8 mouse cellular contexts compared by ENCODE assay signal in the genomic region with DNA sequence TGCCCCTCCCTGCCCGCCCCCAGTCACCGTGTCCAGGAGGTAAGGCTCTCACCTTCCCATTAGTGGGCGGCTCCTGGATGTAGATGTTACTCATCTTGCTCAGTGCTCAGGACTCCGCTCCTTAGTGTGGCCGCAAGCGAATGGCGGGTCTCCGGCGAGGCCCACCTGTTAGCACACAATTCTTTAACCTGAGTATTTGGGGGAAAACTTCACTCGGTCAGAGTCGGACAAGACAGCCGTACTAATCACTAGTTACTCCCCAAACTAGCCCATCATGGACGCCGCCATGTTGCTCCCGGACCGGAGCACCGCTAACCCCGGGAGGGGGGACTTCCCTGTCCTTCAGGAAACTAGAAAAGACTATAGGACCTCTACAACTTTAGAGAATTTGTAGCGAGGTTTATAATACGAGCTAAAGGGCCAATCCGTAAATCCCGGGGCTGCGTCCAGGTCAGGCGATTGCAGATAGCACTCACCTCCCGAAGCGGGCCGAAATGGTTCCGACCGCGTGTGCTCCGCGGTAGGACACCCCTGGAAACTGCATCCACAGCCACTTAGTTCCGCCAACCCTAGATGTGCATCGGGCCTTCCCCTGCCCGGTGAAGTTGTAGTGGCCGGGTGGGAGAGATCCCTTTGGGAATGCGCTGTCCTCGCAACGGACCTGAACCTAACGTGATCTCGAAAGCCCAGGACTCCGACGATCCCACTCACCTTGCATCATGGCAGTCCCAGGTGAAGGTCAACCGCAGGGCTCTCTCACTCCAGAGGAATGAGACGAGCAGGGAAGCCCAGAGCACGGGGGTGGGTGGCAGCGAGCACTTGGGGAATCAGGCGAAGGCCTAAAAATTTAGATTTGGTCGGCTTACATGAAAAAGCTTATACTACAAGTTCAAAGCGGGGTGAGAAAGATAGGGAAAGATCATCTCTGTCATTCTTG. TPM values are rescaled to one million over a fixed set of nuclear protein-coding genes. Genes with fewer than 3 reads are reported as not detected.
DNase-seq lines count a peak whose midpoint lies in the region; ATAC-seq and TF ChIP-seq lines count a peak whose summit lies in the region.

Gene Cwc27, minus strand, starts transcription at position 508 of the 937 bp plus-strand sequence.

- peak within 1 kb of the TSS; percentile 84 for H3K4me3 ChIP-seq in forebrain, embryonic 10.5 days
- peak within 1 kb of the TSS; percentile 73 for H3K4me3 ChIP-seq in heart, embryonic 15.5 days
- peak within 1 kb of the TSS; percentile 83 to 86 for H3K4me3 ChIP-seq in liver, embryonic 14.5 days (ENCODE audit: insufficient read depth in 1 of 2, low read depth in 2 of 2, low read length in 2 of 2)
- peak within 1 kb of the TSS; percentile 74 for H3K4me3 ChIP-seq in neural tube, embryonic 11.5 days (ENCODE audit: low read depth, low read length)
- H3K4me3 ChIP-seq in stomach, postnatal 0 days (ENCODE audit: low read depth, low read length): peak within 1 kb of the TSS; percentile 74

- H3K9me3 ChIP-seq in forebrain, embryonic 10.5 days: no peaks in the 10 kb centered on the region
- no peaks in the 10 kb centered on the region for H3K9me3 ChIP-seq in heart, embryonic 15.5 days (replicated peaks)
- H3K9me3 ChIP-seq in liver, embryonic 14.5 days (ENCODE audit: control insufficient read depth, low read length): no peaks in the 10 kb centered on the region
- H3K9me3 ChIP-seq in neural tube, embryonic 11.5 days (ENCODE audit: control insufficient read depth, low read length): no peaks in the 10 kb centered on the region
- H3K9me3 ChIP-seq in stomach, postnatal 0 days (ENCODE audit: control insufficient read depth, low read length): no peaks in the 10 kb centered on the region

- peak within 1 kb of the TSS; percentile 85 for H3K9ac ChIP-seq in heart, embryonic 15.5 days
- peak within 1 kb of the TSS; percentile 78 for H3K9ac ChIP-seq in liver, embryonic 14.5 days (replicated peaks)
- H3K9ac ChIP-seq in neural tube, embryonic 11.5 days (ENCODE audit: low read length): peak within 1 kb of the TSS; percentile 87
- peak within 1 kb of the TSS; percentile 90 for H3K9ac ChIP-seq in stomach, postnatal 0 days (ENCODE audit: low read length)

- H3K4me2 ChIP-seq in heart, embryonic 15.5 days: peak within 1 kb of the TSS; percentile 71
- peak within 1 kb of the TSS; percentile 86 for H3K4me2 ChIP-seq in liver, embryonic 14.5 days (ENCODE audit: low read depth)
- H3K4me2 ChIP-seq in neural tube, embryonic 11.5 days (ENCODE audit: low read depth): peak within 1 kb of the TSS; percentile 70
- H3K4me2 ChIP-seq in stomach, postnatal 0 days (replicated peaks; ENCODE audit: low read depth): peak within 1 kb of the TSS; percentile 77

- TF ChIP-seq EP300 in liver, embryonic 14.5 days (IDR thresholded peaks at IDR 0.05; ENCODE audit: low read depth): peak; percentile 26; the same call in 1 of the 2 replicates
- peak; percentile 64 for TF ChIP-seq EP300 in stomach, postnatal 0 days (optimal IDR thresholded peaks at IDR 0.05)

- peak; percentile 86 for DNase-seq in c-Kit-negative CD71-positive TER-119-positive erythroid progenitor cells, embryonic 14.5 days (ENCODE audit: low read depth, low spot score)
- DNase-seq in forebrain, embryonic 10.5 days (ENCODE audit: extremely low spot score, low spot score): peak; percentile 84
- peak; percentile 81 to 82 for DNase-seq in kidney, postnatal 25 days
- peak; percentile 75 to 78 (median 78) for DNase-seq in liver, embryonic 14.5 days (ENCODE audit: low read depth in 3 of 3, low spot score in 3 of 3)
- DNase-seq in neural tube, embryonic 11.5 days (ENCODE audit: low spot score): peak; percentile 91
- peak; percentile 83 for DNase-seq in stomach, postnatal 0 days (ENCODE audit: low spot score)

- no peaks in the 10 kb centered on the region for H3K27me3 ChIP-seq in forebrain, embryonic 10.5 days (ENCODE audit: poor library complexity, severe bottlenecking)
- H3K27me3 ChIP-seq in heart, embryonic 15.5 days: no peaks in the 10 kb centered on the region
- H3K27me3 ChIP-seq in liver, embryonic 14.5 days (ENCODE audit: control insufficient read depth, insufficient read depth, low read length): no peaks in the 10 kb centered on the region
- H3K27me3 ChIP-seq in neural tube, embryonic 11.5 days (ENCODE audit: control insufficient read depth, insufficient read depth, low read length): no peaks in the 10 kb centered on the region
- H3K27me3 ChIP-seq in stomach, postnatal 0 days (ENCODE audit: control insufficient read depth, insufficient read depth, low read length): no peaks in the 10 kb centered on the region

- under 1% methylated on average over 50 of the region's 50 CpGs for WGBS in forebrain, embryonic 10.5 days
- WGBS in heart, embryonic 15.5 days: under 1% methylated on average over 50 of the region's 50 CpGs
- under 1% methylated on average over 50 of the region's 50 CpGs for WGBS in liver, embryonic 14.5 days (ENCODE audit: insufficient replicate concordance)
- under 1% methylated on average over 50 of the region's 50 CpGs for WGBS in neural tube, embryonic 11.5 days
- under 1% methylated on average over 50 of the region's 50 CpGs for WGBS in stomach, postnatal 0 days

- no peak for TF ChIP-seq CTCF in liver, embryonic 14.5 days (IDR thresholded peaks at IDR 0.05; ENCODE audit: low read depth)
- TF ChIP-seq CTCF in stomach, postnatal 0 days (IDR thresholded peaks at IDR 0.05; ENCODE audit: low read depth): no peak; the same call in 1 of the 2 replicates

- peaks cover 32% of the 10 kb centered on the region for H3K4me1 ChIP-seq in forebrain, embryonic 10.5 days
- H3K4me1 ChIP-seq in heart, embryonic 15.5 days (replicated peaks): peaks cover 17% of the 10 kb centered on the region
- peaks cover 5 to 7% of the 10 kb centered on the region in 2 experiments for H3K4me1 ChIP-seq in liver, embryonic 14.5 days (replicated peaks; ENCODE audit: control insufficient read depth in 2 of 2, insufficient read depth in 2 of 2, low read length in 1 of 2)
- peaks cover 4% of the 10 kb centered on the region; the same call in 1 of the 2 replicates for H3K4me1 ChIP-seq in neural tube, embryonic 11.5 days (ENCODE audit: control insufficient read depth, insufficient read depth, low read length)
- H3K4me1 ChIP-seq in stomach, postnatal 0 days (replicated peaks; ENCODE audit: control insufficient read depth, insufficient read depth): peaks cover 2% of the 10 kb centered on the region; the same call in 1 of the 2 replicates

- H3K36me3 ChIP-seq in forebrain, embryonic 10.5 days (replicated peaks): peaks cover 20% of the 10 kb centered on the region
- peaks cover 8% of the 10 kb centered on the region; the same call in 1 of the 2 replicates for H3K36me3 ChIP-seq in heart, embryonic 15.5 days
- H3K36me3 ChIP-seq in liver, embryonic 14.5 days (replicated peaks; ENCODE audit: control insufficient read depth, insufficient read depth, low read depth): no peaks in the 10 kb centered on the region
- H3K36me3 ChIP-seq in neural tube, embryonic 11.5 days (ENCODE audit: control insufficient read depth, insufficient read depth, low read length): no peaks in the 10 kb centered on the region
- no peaks in the 10 kb centered on the region for H3K36me3 ChIP-seq in stomach, postnatal 0 days (ENCODE audit: control insufficient read depth, insufficient read depth, low read length)

- peak within 1 kb of the TSS; percentile 98 for H3K27ac ChIP-seq in forebrain, embryonic 10.5 days
- H3K27ac ChIP-seq in heart, embryonic 15.5 days: peak within 1 kb of the TSS; percentile 83
- H3K27ac ChIP-seq in liver, embryonic 14.5 days: peak within 1 kb of the TSS; percentile 58
- no peak within 1 kb of the TSS for H3K27ac ChIP-seq in neural tube, embryonic 11.5 days (ENCODE audit: low read depth, low read length)
- H3K27ac ChIP-seq in stomach, postnatal 0 days (replicated peaks): peak within 1 kb of the TSS; percentile 89

- peak; percentile 90 for ATAC-seq in CD4-positive, CD25-positive, alpha-beta regulatory T cell, adult 4 months
- peak; percentile 87 for ATAC-seq in heart, embryonic 15.5 days (replicated peaks; ENCODE audit: insufficient number of reproducible peaks, insufficient read depth, low FRiP score, low read depth)
- ATAC-seq in liver, embryonic 14.5 days (ENCODE audit: insufficient read depth): peak; percentile 93
- peak; percentile 97 for ATAC-seq in neural tube, embryonic 11.5 days (ENCODE audit: insufficient read depth, low FRiP score, low TSS enrichment)
- ATAC-seq in stomach, postnatal 0 days (ENCODE audit: low FRiP score, low TSS enrichment): peak; percentile 95

RNA-seq across cellular contexts. Expression of gene Cwc27, which starts in this region (rescaled TPM):
- 10 to 100 TPM; 37.9 to 48.4 TPM for polyA plus RNA-seq in CD4-positive, CD25-positive, alpha-beta regulatory T cell, adult 4 months (2017; shearing (Covaris generic))
- 33.6 and 35.1 TPM in 2 replicates for polyA plus RNA-seq in forebrain, embryonic 10.5 days (2016; fragmentation: Nextera tagmentation; extraction: Ambion mirVana)
- 19.6 and 20.6 TPM in 2 replicates for polyA plus RNA-seq in heart, embryonic 15.5 days (2015; fragmentation: Nextera tagmentation; extraction: Ambion mirVana)
- 2.8 and 4.9 TPM in 2 replicates for polyA plus RNA-seq in liver, embryonic 14.5 days (2012; rRNA removed)
- polyA plus RNA-seq in liver, embryonic 14.5 days (2014; fragmentation: Nextera tagmentation; extraction: Ambion mirVana): 7.2 and 7.8 TPM in 2 replicates
- polyA plus RNA-seq in neural tube, embryonic 11.5 days (2014; fragmentation: Nextera tagmentation; extraction: Ambion mirVana): 29.6 and 34.3 TPM in 2 replicates
- 14.7 and 16.3 TPM in 2 replicates for polyA plus RNA-seq in stomach, postnatal 0 days (2015; fragmentation: Nextera tagmentation; extraction: Ambion mirVana)
